Mouse (Mus musculus) intestine, postnatal 0 days (tissue): Measurements from ENCODE around the gene Gm14226. TPM values are rescaled to one million over a fixed set of nuclear protein-coding genes. Genes with fewer than 3 reads are reported as not detected.
A peak's percentile ranks its signal among the peaks of the same experiment; 100 is the strongest.
"Not testable (repeated sequence)": the region's sequence is repeated elsewhere in the genome, so short reads cannot be mapped to it uniquely, and the experiment has no call there.

Experiments
- ATAC-seq: fragments of 200-750 bp; cut with Nextera tagmentation; 2 replicates; pipeline ENCODE4 v1.8.0; 2017; ENCODE audit warnings: mild to moderate bottlenecking, moderate TSS enrichment, moderate library complexity
- H3K27ac ChIP-seq: fragments of 300-500 bp; sonication (generic); 2 replicates; pipeline ENCODE4 v1.5.1; 2014; ENCODE audit warnings: mild to moderate bottlenecking, low read depth, low read length, moderate library complexity
- H3K27me3 ChIP-seq: fragments of 300-500 bp; sonication (generic); replicated peaks from 2 replicates; pipeline ENCODE4 v1.6.1; 2014; ENCODE audit warnings: low read length, mixed read lengths; ENCODE audit not compliant: control insufficient read depth, insufficient read depth
- H3K36me3 ChIP-seq: fragments of 300-500 bp; sonication (generic); 2 replicates; pipeline ENCODE4 v1.6.1; 2014; ENCODE audit warnings: mild to moderate bottlenecking, moderate library complexity; ENCODE audit not compliant: control insufficient read depth, insufficient read depth
- H3K4me1 ChIP-seq: fragments of 300-500 bp; sonication (generic); replicated peaks from 2 replicates; pipeline ENCODE4 v1.6.1; 2014; ENCODE audit warnings: antibody characterized with exemption, low read length, mixed read lengths; ENCODE audit not compliant: control insufficient read depth, insufficient read depth
- H3K4me2 ChIP-seq: fragments of 300-500 bp; sonication (generic); replicated peaks from 2 replicates; pipeline ENCODE4 v1.6.1; 2014; ENCODE audit warnings: low read depth, mild to moderate bottlenecking, moderate library complexity
- H3K4me3 ChIP-seq: fragments of 300-500 bp; sonication (generic); 2 replicates; pipeline ENCODE4 v1.5.1; 2014; ENCODE audit warnings: low read depth, low read length
- H3K9ac ChIP-seq: fragments of 300-500 bp; sonication (generic); 2 replicates; pipeline ENCODE4 v1.6.1; 2014; ENCODE audit warnings: mild to moderate bottlenecking, low read depth, low read length
- H3K9me3 ChIP-seq: fragments of 300-500 bp; sonication (generic); 2 replicates; pipeline ENCODE4 v1.6.1; 2016; ENCODE audit warnings: mixed run types; ENCODE audit not compliant: control insufficient read depth
- CTCF ChIP-seq: sonication (generic); IDR thresholded peaks from 2 replicates; pipeline ENCODE4 v1.5.1; 2016; ENCODE audit warnings: low read depth, mild to moderate bottlenecking, control low read depth, antibody characterized with exemption, moderate library complexity
- WGBS: fragments of 180-500 bp; shearing (Covaris S2); extraction: QIAGEN DNeasy Blood & Tissue Kit; methylation state at CpG from one replicate; pipeline ENCODE4 v1.1.7; 2014; 5-methylcytosine and 5-hydroxymethylcytosine counted together
- polyA plus RNA-seq: library from polyadenylated mRNA; unstranded; fragments of >200 nt; fragmentation: Nextera tagmentation; extraction: Ambion mirVana; gene quantifications from 2 replicates; pipeline ENCODE4 v1.2.1, GENCODE M21; 2015

Gene Gm14226
- polyA plus RNA-seq, 1 experiment from 2014 or later: 0.31 TPM

GRCm38 (mm10) chr2:155051622-155052351 is 33.7 kb downstream of the Gm14226 start:
- H3K36me3 ChIP-seq: no peaks in the 10 kb centered on the region
- no peak overlapping the region for H3K9ac ChIP-seq
- 11% methylated on average over 9 of the region's 9 CpGs for WGBS
- 0 out of 2 replicates have a peak overlapping the region, but pooled peaks have one; percentile 64 for H3K27ac ChIP-seq
- no peaks in the 10 kb centered on the region for H3K9me3 ChIP-seq
- peak overlapping the region; percentile 76 for H3K4me2 ChIP-seq
- H3K4me3 ChIP-seq: peak overlapping the region; percentile 44
- no peak for ATAC-seq
- H3K4me1 ChIP-seq: peaks cover 13% of the 10 kb centered on the region; the same call in 1 of the 2 replicates
- H3K27me3 ChIP-seq: no peaks in the 10 kb centered on the region
- TF ChIP-seq CTCF: no peak

- H3K9me3 ChIP-seq: no peaks in the 10 kb centered on the region
- H3K4me3 ChIP-seq: no peak overlapping the region
- WGBS: 72% methylated on average over 2 of the region's 2 CpGs
- no peaks in the 10 kb centered on the region for H3K27me3 ChIP-seq
- H3K9ac ChIP-seq: no peak overlapping the region
- H3K4me2 ChIP-seq: no peak overlapping the region
- no peak overlapping the region for H3K27ac ChIP-seq
- H3K36me3 ChIP-seq: no peaks in the 10 kb centered on the region
- H3K4me1 ChIP-seq: peaks cover 13% of the 10 kb centered on the region; the same call in 1 of the 2 replicates
- ATAC-seq: no peak
- TF ChIP-seq CTCF: no peak
Observed at GRCm38 (mm10) chr2:155052681-155053080, 34.6 kb downstream of the Gm14226 start.

GRCm38 (mm10) chr2:155053512-155053911 is 35.4 kb downstream of the Gm14226 start:
- not testable (repeated sequence) for H3K9ac ChIP-seq, H3K9me3 ChIP-seq, H3K4me3 ChIP-seq, ATAC-seq, H3K27me3 ChIP-seq, H3K36me3 ChIP-seq, H3K4me2 ChIP-seq, H3K27ac ChIP-seq
- peaks cover 13% of the 10 kb centered on the region; the same call in 1 of the 2 replicates for H3K4me1 ChIP-seq
- 93% methylated on average over 8 of the region's 8 CpGs for WGBS

GRCm38 (mm10) chr2:155054672-155055071 is 36.6 kb downstream of the Gm14226 start:
- no peak for ATAC-seq
- Histone ChIP-seq H3K36me3 (peaks cover 8% of the 10 kb centered on the region), H3K9me3 (no peaks in the 10 kb centered on the region), H3K27ac (no peak overlapping the region), H3K4me2 (no peak overlapping the region), H3K27me3 (no peaks in the 10 kb centered on the region), H3K4me1 (peaks cover 13% of the 10 kb centered on the region; the same call in 1 of the 2 replicates), H3K4me3 (no peak overlapping the region), H3K9ac (no peak overlapping the region)
- 90% methylated on average over 3 of the region's 3 CpGs for WGBS
- no peak for TF ChIP-seq CTCF

GRCm38 (mm10) chr2:155056076-155056578 is 38.1 kb downstream of the Gm14226 start:
- Histone ChIP-seq H3K27me3 (no peaks in the 10 kb centered on the region), H3K36me3 (peaks cover 16% of the 10 kb centered on the region), H3K4me2 (no peak overlapping the region), H3K4me1 (peaks cover 8% of the 10 kb centered on the region; the same call in 1 of the 2 replicates), H3K4me3 (no peak overlapping the region), H3K27ac (no peak overlapping the region; the same call in 1 of the 2 replicates), H3K9me3 (no peaks in the 10 kb centered on the region), H3K9ac (no peak overlapping the region)
- TF ChIP-seq CTCF: no peak
- 32% methylated on average over 5 of the region's 5 CpGs for WGBS
- peak; percentile 34 for ATAC-seq

GRCm38 (mm10) chr2:155057361-155057760 is 39.3 kb downstream of the Gm14226 start:
- H3K4me2 ChIP-seq: no peak overlapping the region
- no peak for ATAC-seq
- TF ChIP-seq CTCF: no peak
- no peaks in the 10 kb centered on the region for H3K9me3 ChIP-seq
- peaks cover 27% of the 10 kb centered on the region for H3K36me3 ChIP-seq
- no peak overlapping the region for H3K4me3 ChIP-seq
- 74% methylated on average over 1 of the region's 1 CpGs for WGBS
- peaks cover 8% of the 10 kb centered on the region; the same call in 1 of the 2 replicates for H3K4me1 ChIP-seq
- H3K9ac ChIP-seq: no peak overlapping the region
- H3K27me3 ChIP-seq: no peaks in the 10 kb centered on the region
- H3K27ac ChIP-seq: no peak overlapping the region
